Mouse (Mus musculus): ENCODE measurements around the gene Nudt1. TPM values are rescaled to one million over a fixed set of nuclear protein-coding genes. Genes with fewer than 3 reads are reported as not detected.
A peak's percentile ranks its signal among the peaks of the same experiment; 100 is the strongest.

Nudt1 gene
- total RNA-seq, 2 experiments from 2014 or later = 45.5 to 58.2 TPM

- no peak for ATAC-seq (replicated peaks; ENCODE audit: low FRiP score, low TSS enrichment, poor library complexity, severe bottlenecking)
These were observed 56.8 kb downstream of the Nudt1 start for GRCm38 (mm10) chr5:140378121-140378853.

- ATAC-seq (replicated peaks; ENCODE audit: low FRiP score, low TSS enrichment, poor library complexity, severe bottlenecking) = peak; percentile 16; the same call in 1 of the 2 replicates
These were observed 57.8 kb downstream of the Nudt1 start for GRCm38 (mm10) chr5:140379299-140379698.

GRCm38 (mm10) chr5:140381156-140381555 is 59.7 kb downstream of the Nudt1 start:
- ATAC-seq (replicated peaks; ENCODE audit: low FRiP score, low TSS enrichment, poor library complexity, severe bottlenecking) = no peak

- ATAC-seq (replicated peaks; ENCODE audit: low FRiP score, low TSS enrichment, poor library complexity, severe bottlenecking) = no peak
These were observed 61.2 kb downstream of the Nudt1 start for GRCm38 (mm10) chr5:140382688-140383087.

GRCm38 (mm10) chr5:140383559-140383958 is 62.1 kb downstream of the Nudt1 start:
- no peak for ATAC-seq (replicated peaks; ENCODE audit: low FRiP score, low TSS enrichment, poor library complexity, severe bottlenecking)

- ATAC-seq (replicated peaks; ENCODE audit: low FRiP score, low TSS enrichment, poor library complexity, severe bottlenecking) = peak; percentile 38
These were observed 63.0 kb downstream of the Nudt1 start for GRCm38 (mm10) chr5:140384462-140384861.

- no peak for ATAC-seq (replicated peaks; ENCODE audit: low FRiP score, low TSS enrichment, poor library complexity, severe bottlenecking)
These were observed 65.8 kb downstream of the Nudt1 start for GRCm38 (mm10) chr5:140387236-140387635.

Other genes starting within 250 kb of the Nudt1 start
- 30.4 and 34.2 TPM in 2 replicates for gene Mad1l1, start 104 bp upstream of the Nudt1 start, total RNA-seq (2014; fragmentation: Nextera tagmentation)
- gene Mad1l1, start 104 bp upstream of the Nudt1 start, total RNA-seq (2017) = 61.6 and 66.9 TPM in 2 replicates
- gene Mrm2, start 10.2 kb downstream of the Nudt1 start, total RNA-seq (2014; fragmentation: Nextera tagmentation) = 13.5 and 15.0 TPM in 2 replicates
- 6.0 and 10.0 TPM in 2 replicates for gene Mrm2, start 10.2 kb downstream of the Nudt1 start, total RNA-seq (2017)
- 4.3 and 11.1 TPM in 2 replicates for gene Snx8, start 67.6 kb downstream of the Nudt1 start, total RNA-seq (2014; fragmentation: Nextera tagmentation)
- 6.6 and 8.6 TPM in 2 replicates for gene Snx8, start 67.6 kb downstream of the Nudt1 start, total RNA-seq (2017)
- gene Eif3b, start 97.7 kb downstream of the Nudt1 start, total RNA-seq (2014; fragmentation: Nextera tagmentation) = 262 and 301 TPM in 2 replicates
- 239 and 260 TPM in 2 replicates for gene Eif3b, start 97.7 kb downstream of the Nudt1 start, total RNA-seq (2017)
- not detected in 2 replicates for gene Gm4869, start 124.0 kb downstream of the Nudt1 start, total RNA-seq (2014; fragmentation: Nextera tagmentation)
- not detected in 2 replicates for gene Gm4869, start 124.0 kb downstream of the Nudt1 start, total RNA-seq (2017)
- 16.6 and 17.2 TPM in 2 replicates for gene Chst12, start 183.9 kb downstream of the Nudt1 start, total RNA-seq (2014; fragmentation: Nextera tagmentation)
- 3.6 and 3.9 TPM in 2 replicates for gene Chst12, start 183.9 kb downstream of the Nudt1 start, total RNA-seq (2017)
- gene Grifin, start 243.4 kb downstream of the Nudt1 start, total RNA-seq (2014; fragmentation: Nextera tagmentation) = not detected in 2 replicates
- not detected in 2 replicates for gene Grifin, start 243.4 kb downstream of the Nudt1 start, total RNA-seq (2017)

Data from megakaryocyte-erythroid progenitor cell, adult 5-6 weeks (primary cell).